Mouse (Mus musculus): ENCODE measurements around the gene Rpl18a.

DNA sequence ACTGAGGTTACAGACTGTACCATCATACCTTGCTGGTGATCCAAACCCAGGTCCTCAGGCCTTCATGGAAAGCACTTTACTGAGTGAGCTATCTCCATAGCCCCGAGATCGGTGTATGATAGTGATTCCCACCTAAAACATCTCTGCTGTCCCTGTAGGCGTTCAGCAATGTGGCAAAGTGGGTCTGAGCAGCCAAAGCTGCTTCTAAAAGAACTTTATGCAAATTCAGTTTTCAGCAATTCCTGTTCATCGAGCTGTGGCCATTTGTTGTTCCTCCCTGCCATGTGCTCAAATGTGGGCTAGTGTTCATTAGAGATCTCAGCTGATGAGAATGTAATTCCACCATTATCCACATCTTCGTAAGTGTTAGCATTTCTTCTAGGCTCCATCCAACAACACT is 29.2 kb upstream of the Rpl18a start:
- TF ChIP-seq POLR2AphosphoS5 (IDR thresholded peaks at IDR 0.05; ENCODE audit: insufficient replicate concordance, low read depth, low read length) (no peak), CTCF (IDR thresholded peaks at IDR 0.05; ENCODE audit: low read depth, low read length) (no peak), TAL1 (conservative IDR thresholded peaks at IDR 0.05; ENCODE audit: low read depth, low read length) (no peak)

Measured in G1E (cell line).